Mouse (Mus musculus) intestine, embryonic 14.5 days (tissue): ENCODE results near the gene Got2. TPM values are rescaled to one million over a fixed set of nuclear protein-coding genes. Genes with fewer than 3 reads are reported as not detected.
"Not testable (repeated sequence)": the region's sequence is repeated elsewhere in the genome, so short reads cannot be mapped to it uniquely, and the experiment has no call there.

ENCODE experiments used
- ATAC-seq: fragments of 200-750 bp; cut with Nextera tagmentation; replicated peaks from 2 replicates; pipeline ENCODE4 v1.8.0; 2017; ENCODE audit warnings: low read depth, moderate number of reproducible peaks, moderate TSS enrichment, moderate library complexity; ENCODE audit not compliant: low FRiP score, low TSS enrichment
- DNase-seq: peaks from one replicate; pipeline ENCODE4 v3.0.0-alpha.2; 2018; ENCODE audit warnings: low spot score
- H3K27ac ChIP-seq: fragments of 300-500 bp; sonication (generic); 2 replicates; pipeline ENCODE4 v1.5.1; 2014; ENCODE audit warnings: low read depth, mild to moderate bottlenecking, control low read depth
- H3K27me3 ChIP-seq: fragments of 300-500 bp; sonication (generic); replicated peaks from 2 replicates; pipeline ENCODE4 v1.6.1; 2014; ENCODE audit warnings: low read length, control low read depth; ENCODE audit not compliant: control insufficient read depth, insufficient read depth
- H3K36me3 ChIP-seq: fragments of 300-500 bp; sonication (generic); 2 replicates; pipeline ENCODE4 v1.6.1; 2014; ENCODE audit warnings: low read length, control low read depth; ENCODE audit not compliant: control insufficient read depth, insufficient read depth
- H3K4me1 ChIP-seq: fragments of 300-500 bp; sonication (generic); replicated peaks from 2 replicates; pipeline ENCODE4 v1.6.1; 2014; ENCODE audit warnings: low read length, control low read depth, mixed read lengths; ENCODE audit not compliant: control insufficient read depth, insufficient read depth
- H3K4me2 ChIP-seq: fragments of 300-500 bp; sonication (generic); 2 replicates; pipeline ENCODE4 v1.6.1; 2014; ENCODE audit warnings: low read length
- H3K4me3 ChIP-seq: fragments of 300-500 bp; sonication (generic); 2 replicates; pipeline ENCODE4 v1.5.1; 2014; ENCODE audit warnings: low read depth, low read length, control low read depth, mixed read lengths
- H3K9ac ChIP-seq: fragments of 300-500 bp; sonication (generic); 2 replicates; pipeline ENCODE4 v1.6.1; 2014; ENCODE audit warnings: mild to moderate bottlenecking, low read length
- H3K9me3 ChIP-seq: fragments of 300-500 bp; sonication (generic); 2 replicates; pipeline ENCODE4 v1.6.1; 2016; ENCODE audit warnings: low read length, control low read depth; ENCODE audit not compliant: control insufficient read depth
- WGBS: fragments of 180-500 bp; shearing (Covaris S2); extraction: QIAGEN DNeasy Blood & Tissue Kit; methylation state at CpG from one replicate; pipeline ENCODE4 v1.1.7; 2014; 5-methylcytosine and 5-hydroxymethylcytosine counted together
- polyA plus RNA-seq: library from polyadenylated mRNA; unstranded; fragments of >200 nt; fragmentation: Nextera tagmentation; extraction: Ambion mirVana; gene quantifications from 2 replicates; pipeline ENCODE4 v1.2.1, GENCODE M21; 2014

The Got2 gene
- polyA plus RNA-seq, 1 experiment from 2014 or later: 84.7 TPM

GRCm38 (mm10) chr8:95881576-95881975, 6.8 kb downstream of the Got2 start:
- DNase-seq (no peak), ATAC-seq (no peak)
- Histone ChIP-seq H3K9me3 (no peaks in the 10 kb centered on the region), H3K27ac (no peak overlapping the region), H3K4me3 (no peak overlapping the region), H3K4me1 (peaks cover 9% of the 10 kb centered on the region), H3K9ac (no peak overlapping the region), H3K4me2 (no peak overlapping the region), H3K36me3 (peaks cover 13% of the 10 kb centered on the region), H3K27me3 (no peaks in the 10 kb centered on the region)
- WGBS: 85% methylated on average over 3 of the region's 3 CpGs

GRCm38 (mm10) chr8:95879823-95880222, 8.5 kb downstream of the Got2 start:
- no peak overlapping the region for H3K9ac ChIP-seq
- H3K4me3 ChIP-seq: no peak overlapping the region
- no peak overlapping the region for H3K27ac ChIP-seq
- ATAC-seq: no peak
- WGBS: 94% methylated on average over 4 of the region's 4 CpGs
- H3K4me1 ChIP-seq: peaks cover 4% of the 10 kb centered on the region; the same call in 1 of the 2 replicates
- DNase-seq: no peak
- H3K36me3 ChIP-seq: peaks cover 31% of the 10 kb centered on the region
- no peaks in the 10 kb centered on the region for H3K9me3 ChIP-seq
- no peaks in the 10 kb centered on the region for H3K27me3 ChIP-seq
- H3K4me2 ChIP-seq: no peak overlapping the region

GRCm38 (mm10) chr8:95878176-95878962, 10.0 kb downstream of the Got2 start:
- H3K4me3 ChIP-seq: no peak overlapping the region
- no peaks in the 10 kb centered on the region for H3K27me3 ChIP-seq
- DNase-seq (peak; percentile 67), ATAC-seq (no peak)
- no peaks in the 10 kb centered on the region for H3K9me3 ChIP-seq
- H3K36me3 ChIP-seq: peaks cover 45% of the 10 kb centered on the region
- H3K4me2 ChIP-seq: no peak overlapping the region; the same call in 1 of the 2 replicates
- H3K4me1 ChIP-seq: peaks cover 4% of the 10 kb centered on the region; the same call in 1 of the 2 replicates
- 59% methylated on average over 12 of the region's 12 CpGs for WGBS
- no peak overlapping the region for H3K27ac ChIP-seq
- H3K9ac ChIP-seq: no peak overlapping the region

GRCm38 (mm10) chr8:95875270-95875669, 13.1 kb downstream of the Got2 start:
- peaks cover 76% of the 10 kb centered on the region for H3K36me3 ChIP-seq
- no peak overlapping the region for H3K4me2 ChIP-seq
- DNase-seq: no peak
- H3K27me3 ChIP-seq: no peaks in the 10 kb centered on the region
- H3K4me3 ChIP-seq: no peak overlapping the region
- H3K4me1 ChIP-seq: peaks cover 4% of the 10 kb centered on the region; the same call in 1 of the 2 replicates
- no peaks in the 10 kb centered on the region for H3K9me3 ChIP-seq
- no peak overlapping the region for H3K27ac ChIP-seq
- 94% methylated on average over 7 of the region's 7 CpGs for WGBS
- no peak overlapping the region for H3K9ac ChIP-seq
- no peak for ATAC-seq

- H3K4me3 ChIP-seq: no peak overlapping the region
- H3K27me3 ChIP-seq: no peaks in the 10 kb centered on the region
- H3K9me3 ChIP-seq: no peaks in the 10 kb centered on the region
- no peak overlapping the region for H3K27ac ChIP-seq
- ATAC-seq (no peak), DNase-seq (no peak)
- no peak overlapping the region for H3K9ac ChIP-seq
- no peak overlapping the region for H3K4me2 ChIP-seq
- peaks cover 100% of the 10 kb centered on the region for H3K36me3 ChIP-seq
- no peaks in the 10 kb centered on the region for H3K4me1 ChIP-seq
- 91% methylated on average over 16 of the region's 16 CpGs for WGBS
Measured at GRCm38 (mm10) chr8:95871690-95872089, 16.7 kb downstream of the Got2 start.

GRCm38 (mm10) chr8:95864851-95865250, 23.5 kb downstream of the Got2 start:
- H3K9ac ChIP-seq, H3K27me3 ChIP-seq, H3K4me2 ChIP-seq, H3K27ac ChIP-seq, H3K9me3 ChIP-seq, H3K4me1 ChIP-seq, ATAC-seq, H3K4me3 ChIP-seq, DNase-seq: not testable (repeated sequence)
- WGBS: 97% methylated on average over 17 of the region's 18 CpGs
- peaks cover 45% of the 10 kb centered on the region for H3K36me3 ChIP-seq

DNA sequence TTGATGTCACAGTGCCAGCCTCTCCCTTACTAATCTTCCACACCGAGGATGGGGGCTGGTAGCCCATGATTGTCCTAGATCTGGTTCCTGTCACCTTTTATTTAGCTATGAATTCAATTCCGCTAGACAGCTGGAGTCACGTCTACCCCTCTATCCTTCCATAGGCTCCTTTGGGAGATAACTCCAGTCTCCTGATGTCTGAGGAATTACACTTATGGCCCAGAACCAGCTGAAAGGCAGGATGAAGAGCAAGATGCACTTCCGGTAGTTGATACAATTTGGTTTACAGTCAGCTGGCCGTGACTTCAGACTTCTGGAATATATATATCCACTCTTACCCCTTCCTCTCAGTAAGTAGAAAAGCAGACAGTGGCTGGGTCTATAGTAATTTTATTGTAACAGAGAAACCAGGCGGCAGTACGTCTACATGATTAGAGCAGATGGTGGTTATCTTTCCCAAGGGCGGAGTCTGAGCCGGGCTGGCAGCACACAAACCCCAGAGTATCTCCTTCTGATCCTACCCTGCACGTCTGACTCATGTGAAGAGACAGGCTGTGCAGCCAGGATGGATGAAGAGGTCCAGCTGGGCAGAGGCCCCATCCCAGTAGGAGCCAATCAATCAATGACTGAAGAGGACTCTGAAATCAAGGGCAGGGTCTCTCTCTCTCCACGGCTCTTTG, 24.4 kb downstream of the Got2 start:
- 76% methylated on average over 10 of the region's 11 CpGs for WGBS
- not testable (repeated sequence) for H3K4me2 ChIP-seq, H3K9me3 ChIP-seq, ATAC-seq, H3K27ac ChIP-seq, H3K27me3 ChIP-seq, H3K9ac ChIP-seq, H3K4me1 ChIP-seq, DNase-seq, H3K4me3 ChIP-seq
- H3K36me3 ChIP-seq: peaks cover 36% of the 10 kb centered on the region

DNA sequence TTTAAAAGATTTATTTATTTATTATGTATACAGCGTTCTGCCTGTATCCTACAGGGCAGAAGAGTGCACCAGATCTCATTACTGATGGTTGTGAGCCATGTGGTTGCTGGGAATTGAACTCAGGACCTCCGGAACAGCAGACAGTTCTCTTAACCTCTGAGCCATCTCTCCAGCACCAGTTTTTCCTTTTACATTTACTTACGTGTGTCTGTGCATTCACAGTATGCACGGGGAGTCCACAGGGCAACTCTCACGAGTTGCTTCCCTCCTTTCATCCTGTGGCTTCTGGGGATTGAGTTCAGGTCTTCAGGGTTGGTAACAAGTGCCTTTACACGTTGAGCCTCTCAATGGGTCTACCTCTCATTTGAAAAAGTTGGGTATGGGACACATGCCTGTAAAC, 34.2 kb downstream of the Got2 start:
- no peak for ATAC-seq
- Histone ChIP-seq H3K4me3 (no peak overlapping the region), H3K36me3 (no peaks in the 10 kb centered on the region), H3K4me2 (no peak overlapping the region), H3K27me3 (no peaks in the 10 kb centered on the region), H3K4me1 (peaks cover 9% of the 10 kb centered on the region), H3K27ac (no peak overlapping the region), H3K9me3 (no peaks in the 10 kb centered on the region), H3K9ac (no peak overlapping the region)
- WGBS: 81% methylated on average over 6 of the region's 6 CpGs
- no peak for DNase-seq
